Mouse (Mus musculus): Measurements from ENCODE around the gene Foxc1.

DNA sequence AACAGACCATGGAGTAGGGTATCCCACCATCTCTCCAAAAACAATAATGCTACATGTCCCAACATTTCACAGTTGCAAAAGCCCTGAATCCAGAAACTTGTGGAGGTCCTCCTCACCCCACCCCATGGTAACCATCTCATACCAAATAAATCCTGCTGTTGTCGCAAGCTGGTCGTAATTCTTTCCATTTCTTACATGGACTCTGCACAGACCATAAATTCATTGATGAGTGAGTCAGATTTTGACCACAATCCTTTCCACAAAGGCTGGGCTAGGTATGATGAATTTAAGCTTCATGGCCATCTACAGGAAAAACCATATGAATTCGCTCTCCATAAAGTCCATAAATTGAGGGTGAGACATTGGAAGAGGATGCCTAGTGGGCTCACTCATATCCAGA is 42.0 kb upstream of the Foxc1 start:
- TF ChIP-seq POLR2A (IDR thresholded peaks at IDR 0.05; ENCODE audit: control insufficient read depth, extremely low read depth, insufficient read depth, low read length, poor library complexity) = no peak
- no peak for TF ChIP-seq CTCF (IDR thresholded peaks at IDR 0.05; ENCODE audit: borderline replicate concordance, control insufficient read depth, extremely low read depth, insufficient read depth, low read length, poor library complexity)
